Mouse (Mus musculus): ENCODE measurements at regions not wholly inside any gene's neighbourhood (a gene's known extent, or its start where the extent isn't known, plus 50 kb on each side); places are given as distances from the start of the nearest gene placed in this dataset.

DNA sequence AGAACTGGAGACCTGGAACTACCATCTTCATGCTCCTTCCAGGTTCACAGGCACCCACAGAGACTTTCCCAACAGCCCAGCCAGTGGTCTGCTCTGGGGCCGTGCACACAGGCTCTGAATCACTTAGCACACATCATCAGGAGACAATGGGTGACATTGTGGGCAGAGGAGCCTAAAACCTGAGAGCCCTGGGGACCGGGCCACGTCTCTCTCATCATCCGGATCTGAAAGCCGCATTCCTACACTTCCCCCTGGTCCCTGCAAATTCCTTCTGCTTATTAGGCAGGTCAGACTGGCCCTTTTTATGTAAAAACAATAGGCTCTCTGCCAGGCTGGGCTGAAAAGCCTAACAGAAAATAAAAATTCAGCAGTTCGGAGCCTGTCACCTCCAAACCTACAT, 119.6 kb upstream of the Tbx3 start:
- TF ChIP-seq CTCF (IDR thresholded peaks at IDR 0.05; ENCODE audit: control insufficient read depth, insufficient read depth, insufficient read length) (no peak), MYOD1 (IDR thresholded peaks at IDR 0.05; ENCODE audit: control insufficient read depth, insufficient read length, low read depth) (no peak), MAX (IDR thresholded peaks at IDR 0.05) (no peak), MYOG (IDR thresholded peaks at IDR 0.05; ENCODE audit: control insufficient read depth, extremely low read depth, insufficient read length) (no peak), CEBPB (IDR thresholded peaks at IDR 0.05; ENCODE audit: low read depth) (no peak), FOSL1 (IDR thresholded peaks at IDR 0.05; ENCODE audit: insufficient read depth, low read length, poor library complexity, severe bottlenecking) (no peak)
